Mouse (Mus musculus): ENCODE results near the gene Ppfia3. TPM values are rescaled to one million over a fixed set of nuclear protein-coding genes. Genes with fewer than 3 reads are reported as not detected.
A peak's percentile ranks its signal among the peaks of the same experiment; 100 is the strongest.
"Not testable (repeated sequence)": the region's sequence is repeated elsewhere in the genome, so short reads cannot be mapped to it uniquely, and the experiment has no call there.

Ppfia3 gene
- polyA plus RNA-seq, 1 experiment from 2014 or later, result 4.3 TPM

DNA sequence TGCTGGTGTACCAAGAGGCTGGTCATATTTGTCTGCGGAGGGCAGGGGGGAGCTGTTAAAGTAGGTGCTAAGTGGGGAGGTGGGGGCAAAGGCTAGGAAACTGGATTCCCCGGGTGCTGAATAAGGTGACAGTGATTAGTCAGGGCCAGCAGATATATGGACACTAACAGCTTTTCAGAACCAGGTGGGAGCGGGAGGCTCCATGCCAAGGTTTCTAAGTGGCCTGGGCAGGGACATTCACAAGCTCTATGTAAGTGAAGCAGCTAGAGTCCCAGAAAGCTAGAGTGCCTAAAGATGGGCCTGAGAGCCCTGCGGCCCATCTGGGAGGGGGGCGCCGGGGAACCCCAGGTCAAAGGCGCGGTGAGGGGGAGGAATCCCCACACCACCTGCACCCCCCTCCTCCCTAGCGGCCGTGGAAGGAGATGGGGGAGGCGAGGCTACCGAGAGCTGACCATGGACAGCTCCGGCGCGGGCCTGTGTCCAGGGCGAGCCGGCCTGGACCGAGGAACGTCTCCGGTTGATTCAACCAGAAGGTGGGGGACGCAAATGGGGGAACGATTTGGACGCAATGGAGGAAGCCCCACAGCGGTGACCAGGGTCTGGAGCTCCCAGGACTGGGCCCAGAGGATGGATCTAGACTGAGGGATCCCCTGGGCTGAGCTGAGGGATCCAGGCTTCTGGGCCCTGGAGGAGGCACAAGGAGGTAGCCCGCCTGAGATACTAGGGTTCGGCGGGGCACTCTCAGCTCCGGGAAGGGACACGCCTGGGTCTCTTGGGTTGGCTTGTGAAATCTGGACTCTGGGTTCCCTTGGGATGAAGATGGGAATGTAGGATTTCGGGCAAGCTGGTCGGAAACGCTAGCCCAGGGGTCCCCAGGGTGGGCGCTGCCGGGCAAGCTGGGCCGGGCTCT, 822 bp downstream of the Ppfia3 start:
- no peak for ATAC-seq (replicated peaks; ENCODE audit: low FRiP score, low read depth)
- TF ChIP-seq CTCF (IDR thresholded peaks at IDR 0.05; ENCODE audit: low read depth), result no peak; the same call in 1 of the 2 replicates
- no peaks in the 10 kb centered on the region for H3K36me3 ChIP-seq (ENCODE audit: insufficient read depth, low read length)
- no peak overlapping the region for H3K27ac ChIP-seq
- no peaks in the 10 kb centered on the region for H3K9me3 ChIP-seq (replicated peaks; ENCODE audit: low read length)
- peaks cover 24% of the 10 kb centered on the region; the same call in 1 of the 2 replicates for H3K27me3 ChIP-seq (ENCODE audit: insufficient read depth, low read length)
- H3K4me1 ChIP-seq (replicated peaks; ENCODE audit: insufficient read depth, low read length), result peaks cover 18% of the 10 kb centered on the region
- peak overlapping the region; percentile 49 for H3K4me3 ChIP-seq (replicated peaks; ENCODE audit: low read depth, low read length)
- H3K4me2 ChIP-seq (ENCODE audit: low read length), result peak overlapping the region; percentile 97
- peak overlapping the region; percentile 52 for H3K9ac ChIP-seq (ENCODE audit: low read depth, low read length)
- WGBS, result 3% methylated on average over 34 of the region's 35 CpGs
- DNase-seq (ENCODE audit: low spot score), result peak; percentile 53

DNA sequence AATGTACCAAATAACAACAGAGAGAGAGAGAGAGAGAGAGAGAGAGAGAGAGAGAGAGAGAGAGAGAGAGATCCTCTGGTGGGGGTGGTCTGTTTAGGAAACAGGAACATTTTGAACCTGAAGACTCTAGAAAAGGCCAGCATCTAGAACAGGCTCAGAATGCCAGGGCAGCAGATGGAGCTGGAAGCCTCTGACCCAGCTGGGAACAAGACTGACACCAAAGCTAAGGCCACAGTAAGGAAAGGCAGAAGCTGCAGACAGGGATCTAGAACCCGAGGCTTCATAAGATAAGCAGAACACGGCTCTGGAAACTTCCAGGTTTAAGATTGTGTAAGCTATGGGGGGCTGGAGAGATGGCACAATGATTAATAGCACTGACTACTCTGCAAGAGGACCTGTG, 2.8 kb downstream of the Ppfia3 start:
- DNase-seq (ENCODE audit: low spot score) (no peak), ATAC-seq (replicated peaks; ENCODE audit: low FRiP score, low read depth) (no peak)
- Histone ChIP-seq H3K36me3 (ENCODE audit: insufficient read depth, low read length) (no peaks in the 10 kb centered on the region), H3K27me3 (ENCODE audit: insufficient read depth, low read length) (peaks cover 25% of the 10 kb centered on the region; the same call in 1 of the 2 replicates), H3K4me1 (replicated peaks; ENCODE audit: insufficient read depth, low read length) (peaks cover 18% of the 10 kb centered on the region), H3K9ac (ENCODE audit: low read depth, low read length) (no peak overlapping the region), H3K4me2 (ENCODE audit: low read length) (no peak overlapping the region), H3K27ac (no peak overlapping the region), H3K4me3 (replicated peaks; ENCODE audit: low read depth, low read length) (no peak overlapping the region), H3K9me3 (replicated peaks; ENCODE audit: low read length) (no peaks in the 10 kb centered on the region)
- 83% methylated on average over 2 of the region's 2 CpGs for WGBS
- no peak for TF ChIP-seq CTCF (IDR thresholded peaks at IDR 0.05; ENCODE audit: low read depth)

DNA sequence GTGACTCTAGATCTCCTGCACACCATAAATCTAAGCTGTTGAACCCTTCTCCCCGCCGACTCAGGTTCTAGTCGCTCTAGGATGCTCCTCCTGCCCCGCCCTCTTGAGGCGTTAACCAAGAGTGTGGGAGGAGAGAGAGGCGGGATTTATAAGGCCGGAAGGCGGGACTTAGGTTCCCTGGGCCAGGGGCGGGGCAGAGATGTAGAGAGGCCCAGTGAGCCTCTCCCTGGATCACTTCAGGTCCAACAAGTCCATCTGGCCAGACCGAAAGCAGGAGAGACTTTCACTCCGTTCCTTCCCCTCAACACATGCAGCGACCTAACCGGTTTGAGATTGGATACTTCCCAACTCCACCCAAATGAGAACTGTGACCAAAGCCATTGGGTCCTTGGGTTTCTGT, 4.0 kb downstream of the Ppfia3 start:
- no peak for ATAC-seq (replicated peaks; ENCODE audit: low FRiP score, low read depth)
- Histone ChIP-seq H3K4me2 (ENCODE audit: low read length) (no peak overlapping the region), H3K27me3 (ENCODE audit: insufficient read depth, low read length) (peaks cover 19% of the 10 kb centered on the region; the same call in 1 of the 2 replicates), H3K9ac (ENCODE audit: low read depth, low read length) (no peak overlapping the region), H3K27ac (no peak overlapping the region), H3K4me1 (replicated peaks; ENCODE audit: insufficient read depth, low read length) (peaks cover 18% of the 10 kb centered on the region), H3K36me3 (ENCODE audit: insufficient read depth, low read length) (no peaks in the 10 kb centered on the region), H3K9me3 (replicated peaks; ENCODE audit: low read length) (no peaks in the 10 kb centered on the region), H3K4me3 (replicated peaks; ENCODE audit: low read depth, low read length) (no peak overlapping the region)
- TF ChIP-seq CTCF (IDR thresholded peaks at IDR 0.05; ENCODE audit: low read depth), result peak; percentile 14; the same call in 1 of the 2 replicates
- DNase-seq (ENCODE audit: low spot score), result peak; percentile 77
- 4% methylated on average over 13 of the region's 13 CpGs for WGBS

DNA sequence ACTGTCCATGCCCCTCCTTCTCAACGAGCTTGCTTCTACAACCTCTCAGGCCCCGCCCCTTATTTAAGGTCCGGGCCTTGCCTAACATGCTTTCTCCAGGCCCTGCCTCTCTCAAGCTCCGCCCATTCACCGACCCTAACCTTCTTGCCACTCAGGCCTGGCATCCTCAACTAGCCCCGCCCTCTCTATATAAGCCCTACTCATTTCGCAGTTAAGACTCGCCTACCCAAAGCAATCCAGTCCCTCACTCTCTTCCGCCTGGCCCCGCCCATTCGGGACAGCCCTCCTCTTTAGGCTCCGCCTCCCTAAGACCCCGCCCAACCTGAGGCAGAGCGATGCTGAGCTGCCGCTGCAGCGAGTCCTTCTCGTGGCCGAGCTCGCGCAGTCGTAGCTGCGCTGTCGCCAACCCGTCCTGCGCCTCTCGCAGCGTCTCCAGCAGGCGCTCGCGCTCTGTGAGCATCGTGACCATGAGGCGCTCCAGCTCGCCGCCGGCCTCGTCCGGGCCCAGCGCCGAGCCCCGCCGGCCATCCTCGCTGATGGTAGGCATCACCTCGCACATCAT, 5.5 kb downstream of the Ppfia3 start:
- peak; percentile 83 for ATAC-seq (replicated peaks; ENCODE audit: low FRiP score, low read depth)
- H3K4me2 ChIP-seq (ENCODE audit: low read length), result peak overlapping the region; percentile 75
- WGBS, result under 1% methylated on average over 43 of the region's 43 CpGs
- H3K27me3 ChIP-seq (ENCODE audit: insufficient read depth, low read length), result peaks cover 19% of the 10 kb centered on the region; the same call in 1 of the 2 replicates
- no peak overlapping the region for H3K27ac ChIP-seq
- H3K9me3 ChIP-seq (replicated peaks; ENCODE audit: low read length), result no peaks in the 10 kb centered on the region
- DNase-seq (ENCODE audit: low spot score), result peak; percentile 90
- H3K36me3 ChIP-seq (ENCODE audit: insufficient read depth, low read length), result no peaks in the 10 kb centered on the region
- H3K9ac ChIP-seq (ENCODE audit: low read depth, low read length), result no peak overlapping the region
- TF ChIP-seq CTCF (IDR thresholded peaks at IDR 0.05; ENCODE audit: low read depth), result no peak
- peak overlapping the region; percentile 41 for H3K4me3 ChIP-seq (replicated peaks; ENCODE audit: low read depth, low read length)
- peaks cover 11% of the 10 kb centered on the region; the same call in 1 of the 2 replicates for H3K4me1 ChIP-seq (replicated peaks; ENCODE audit: insufficient read depth, low read length)

DNA sequence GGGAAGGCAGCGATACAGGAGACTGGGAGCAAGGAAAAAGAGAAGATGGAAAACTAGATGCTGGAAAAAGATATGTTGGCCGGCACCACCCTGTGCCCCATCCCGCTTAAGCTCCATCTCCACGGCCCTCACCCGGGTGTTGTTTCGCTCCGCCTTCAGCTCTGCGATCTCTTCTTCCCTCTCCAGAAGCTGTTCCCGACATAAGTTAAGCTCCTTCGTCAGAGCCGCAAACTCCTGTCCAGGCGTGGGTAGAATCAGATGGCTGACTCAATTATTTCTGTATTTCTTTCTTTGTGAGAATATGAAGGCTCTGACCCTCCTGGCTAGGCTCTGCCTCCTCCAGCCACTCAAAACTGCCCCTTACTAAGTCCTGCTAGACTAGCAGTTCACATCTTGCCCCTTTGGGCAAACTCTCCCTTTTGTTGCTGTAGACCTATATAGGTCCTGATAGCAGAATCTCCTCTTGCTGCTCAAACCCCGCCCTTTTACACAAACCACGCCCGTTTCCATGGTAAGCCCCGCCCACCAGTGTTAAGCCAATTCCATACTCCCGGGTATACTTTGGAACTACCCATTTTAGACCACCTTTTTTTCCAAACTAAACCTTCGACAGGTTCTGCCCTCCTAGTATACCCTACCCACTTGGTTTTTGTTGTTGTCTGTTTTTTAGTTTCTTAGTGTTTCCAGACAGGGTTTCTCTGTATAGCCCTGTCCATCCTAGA, 6.3 kb downstream of the Ppfia3 start:
- Histone ChIP-seq H3K9ac (ENCODE audit: low read depth, low read length) (no peak overlapping the region), H3K4me1 (replicated peaks; ENCODE audit: insufficient read depth, low read length) (0 out of 2 replicates have a peak, but pooled peaks cover 3% of the 10 kb centered on the region), H3K9me3 (replicated peaks; ENCODE audit: low read length) (no peaks in the 10 kb centered on the region), H3K4me3 (replicated peaks; ENCODE audit: low read depth, low read length) (peak overlapping the region; percentile 41; the same call in 1 of the 2 replicates), H3K4me2 (ENCODE audit: low read length) (no peak overlapping the region), H3K27ac (no peak overlapping the region), H3K36me3 (ENCODE audit: insufficient read depth, low read length) (no peaks in the 10 kb centered on the region), H3K27me3 (ENCODE audit: insufficient read depth, low read length) (peaks cover 19% of the 10 kb centered on the region; the same call in 1 of the 2 replicates)
- ATAC-seq (replicated peaks; ENCODE audit: low FRiP score, low read depth) (no peak), DNase-seq (ENCODE audit: low spot score) (no peak)
- TF ChIP-seq CTCF (IDR thresholded peaks at IDR 0.05; ENCODE audit: low read depth), result no peak
- 51% methylated on average over 18 of the region's 18 CpGs for WGBS

DNA sequence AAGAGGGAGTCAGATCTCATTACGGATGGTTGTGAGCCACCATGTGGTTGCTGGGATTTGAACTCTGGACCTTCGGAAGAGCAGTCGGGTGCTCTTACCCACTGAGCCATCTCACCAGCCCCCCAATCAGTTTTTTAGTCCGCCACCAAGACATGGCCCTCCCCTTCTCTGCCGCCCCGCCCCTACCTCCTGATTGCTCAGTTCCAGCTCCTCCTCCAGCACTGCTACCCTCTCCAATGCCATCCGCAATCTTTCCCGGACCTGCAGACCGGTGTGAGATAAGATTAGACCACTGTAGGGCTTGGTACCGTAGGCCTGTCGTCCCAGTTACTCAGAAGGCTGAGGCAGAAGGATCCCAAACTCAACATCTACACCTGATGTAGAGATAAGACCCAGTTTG, 7.7 kb downstream of the Ppfia3 start:
- H3K27me3 ChIP-seq (ENCODE audit: insufficient read depth, low read length), result peaks cover 19% of the 10 kb centered on the region; the same call in 1 of the 2 replicates
- H3K36me3 ChIP-seq (ENCODE audit: insufficient read depth, low read length); H3K27ac ChIP-seq; ATAC-seq (replicated peaks; ENCODE audit: low FRiP score, low read depth); H3K9ac ChIP-seq (ENCODE audit: low read depth, low read length); DNase-seq (ENCODE audit: low spot score); H3K4me2 ChIP-seq (ENCODE audit: low read length); H3K4me3 ChIP-seq (replicated peaks; ENCODE audit: low read depth, low read length); H3K4me1 ChIP-seq (replicated peaks; ENCODE audit: insufficient read depth, low read length); H3K9me3 ChIP-seq (replicated peaks; ENCODE audit: low read length): not testable (repeated sequence)
- 62% methylated on average over 10 of the region's 11 CpGs for WGBS
